Mouse (Mus musculus): Measurements from ENCODE around the gene Khdc4.
"Not testable (repeated sequence)": the region's sequence is repeated elsewhere in the genome, so short reads cannot be mapped to it uniquely, and the experiment has no call there.

Gene Khdc4

GRCm38 (mm10) chr3:88658441-88659127, 27.0 kb upstream of the Khdc4 start:
- DNase-seq: no peak

GRCm38 (mm10) chr3:88659798-88660197, 25.8 kb upstream of the Khdc4 start:
- DNase-seq: no peak

GRCm38 (mm10) chr3:88664095-88664494, 21.5 kb upstream of the Khdc4 start:
- DNase-seq: peak; percentile 46 to 54

GRCm38 (mm10) chr3:88677399-88677798, 8.2 kb upstream of the Khdc4 start:
- peak; percentile 68 for DNase-seq

GRCm38 (mm10) chr3:88683814-88684213, 1.8 kb upstream of the Khdc4 start:
- DNase-seq: no peak

- DNase-seq: no peak
Observed at GRCm38 (mm10) chr3:88684236-88684979, 1.2 kb upstream of the Khdc4 start.

- no peak for DNase-seq
Observed at GRCm38 (mm10) chr3:88685958-88686451, 402 bp downstream of the Khdc4 start.

- DNase-seq: peak; percentile 12 to 13
Observed at GRCm38 (mm10) chr3:88686734-88687611, 1.4 kb downstream of the Khdc4 start.

GRCm38 (mm10) chr3:88689079-88689478, 3.5 kb downstream of the Khdc4 start:
- no peak for DNase-seq

- DNase-seq: no peak
Observed at GRCm38 (mm10) chr3:88695545-88695944, 9.9 kb downstream of the Khdc4 start.

GRCm38 (mm10) chr3:88698051-88698450, 12.4 kb downstream of the Khdc4 start:
- no peak for DNase-seq

GRCm38 (mm10) chr3:88698834-88699233, 13.2 kb downstream of the Khdc4 start:
- DNase-seq: no peak

- no peak for DNase-seq
Observed at GRCm38 (mm10) chr3:88700247-88700646, 14.6 kb downstream of the Khdc4 start.

- DNase-seq: no peak
Observed at GRCm38 (mm10) chr3:88701222-88701621, 15.6 kb downstream of the Khdc4 start.

- no peak for DNase-seq
Observed at GRCm38 (mm10) chr3:88713709-88714108, 28.1 kb downstream of the Khdc4 start.

- DNase-seq: no peak
Observed at GRCm38 (mm10) chr3:88714725-88715124, 29.1 kb downstream of the Khdc4 start.

- not testable (repeated sequence) for DNase-seq
Observed at GRCm38 (mm10) chr3:88715716-88716115, 30.1 kb downstream of the Khdc4 start.

- peak; percentile 91 to 92 for DNase-seq
Observed at GRCm38 (mm10) chr3:88716399-88717197, 31.0 kb downstream of the Khdc4 start, which contains the start of gene Rit1. Gene Rit1 (plus strand): TSS chr3:88716838.

- DNase-seq: no peak
Observed at GRCm38 (mm10) chr3:88717198-88717798, 31.7 kb downstream of the Khdc4 start.

GRCm38 (mm10) chr3:88717831-88718230, 32.2 kb downstream of the Khdc4 start:
- no peak for DNase-seq

- no peak for DNase-seq
Observed at GRCm38 (mm10) chr3:88719098-88719497, 33.5 kb downstream of the Khdc4 start.

GRCm38 (mm10) chr3:88736556-88736955, 51.0 kb downstream of the Khdc4 start:
- DNase-seq: no peak

All from B cell, adult 2 months (primary cell).